Mouse (Mus musculus): ENCODE measurements around the gene Dtnb. TPM values are rescaled to one million over a fixed set of nuclear protein-coding genes. Genes with fewer than 3 reads are reported as not detected.

The Dtnb gene
- total and polyA plus RNA-seq, 2 experiments = 11.7 to 35.6 TPM

DNA sequence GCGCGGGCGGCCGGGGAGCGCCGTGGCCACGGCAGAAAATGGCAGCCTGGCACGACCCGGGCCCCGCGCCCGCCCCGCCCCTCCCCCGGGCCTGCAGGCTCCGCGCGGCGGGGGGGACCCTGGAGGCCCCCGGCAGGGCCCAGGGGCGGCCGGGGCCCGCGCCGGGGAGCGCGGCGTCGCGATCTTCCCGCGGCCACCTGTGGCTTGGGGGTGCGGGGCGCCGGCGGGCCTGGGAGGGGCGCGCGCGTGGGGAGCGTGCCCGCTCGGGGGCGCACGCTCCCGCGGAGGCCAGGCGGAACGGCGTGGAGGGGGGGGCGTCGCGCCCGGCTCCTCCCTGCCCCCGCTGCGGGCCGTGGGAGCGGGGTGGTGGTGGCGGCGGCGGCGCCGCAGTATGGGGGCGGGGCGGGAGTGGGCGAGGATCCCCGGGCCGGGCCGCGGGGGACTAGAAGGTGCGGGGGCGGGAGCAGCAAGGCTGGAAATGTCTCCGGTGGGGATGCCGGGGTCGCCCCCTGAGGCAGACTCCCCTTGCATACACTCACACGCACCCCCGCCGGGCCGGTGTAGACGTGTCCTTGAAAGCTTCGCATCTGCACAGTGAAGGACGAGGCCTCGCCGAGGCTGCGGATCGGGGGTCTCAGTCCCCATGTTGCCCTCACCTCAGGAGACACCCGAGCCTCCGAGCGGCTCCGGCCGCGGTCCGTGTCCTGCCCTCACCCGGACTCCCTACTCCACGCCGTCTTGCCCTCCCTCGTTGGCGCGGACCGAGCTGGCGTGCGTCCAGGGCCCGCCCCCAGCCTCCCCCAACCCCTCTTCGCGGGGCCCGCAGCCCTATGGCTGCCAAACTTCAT lies 235.6 kb downstream of the Dtnb start:
- WGBS = 1% methylated on average over 57 of the region's 105 CpGs
- TF ChIP-seq CTCF (IDR thresholded peaks at IDR 0.05; ENCODE audit: low read depth, low read length) (no peak), POLR2A (IDR thresholded peaks at IDR 0.05; ENCODE audit: extremely low read depth, insufficient read depth, low read length) (no peak)
- Histone ChIP-seq H3K36me3 (ENCODE audit: control insufficient read depth, insufficient read depth, low read length) (no peaks in the 10 kb centered on the region), H3K4me3 (ENCODE audit: insufficient read depth, low read depth, low read length) (peak overlapping the region; percentile 83), H3K9ac (ENCODE audit: low read depth, low read length) (peak overlapping the region; percentile 95), H3K27me3 (ENCODE audit: control insufficient read depth, insufficient read depth, low read length) (no peaks in the 10 kb centered on the region), H3K27ac (replicated peaks; ENCODE audit: insufficient read depth, low read depth, low read length) (peak overlapping the region; percentile 45; the same call in 1 of the 2 replicates), H3K4me1 (ENCODE audit: control insufficient read depth, insufficient read depth, low read length) (peaks cover 24% of the 10 kb centered on the region), H3K79me2 (ENCODE audit: control insufficient read depth, insufficient read depth, low read length) (peaks cover 43% of the 10 kb centered on the region)
- no peak for DNase-seq (ENCODE audit: extremely low read depth, low read depth, low spot score)

GRCm38 (mm10) chr12:3808396-3808981 lies 236.3 kb downstream of the Dtnb start:
- WGBS = 9% methylated on average over 10 of the region's 10 CpGs
- TF ChIP-seq CTCF (IDR thresholded peaks at IDR 0.05; ENCODE audit: low read depth, low read length) (no peak), POLR2A (IDR thresholded peaks at IDR 0.05; ENCODE audit: extremely low read depth, insufficient read depth, low read length) (no peak)
- H3K27ac ChIP-seq (replicated peaks; ENCODE audit: insufficient read depth, low read depth, low read length) = peak overlapping the region; percentile 21; the same call in 1 of the 2 replicates

DNA sequence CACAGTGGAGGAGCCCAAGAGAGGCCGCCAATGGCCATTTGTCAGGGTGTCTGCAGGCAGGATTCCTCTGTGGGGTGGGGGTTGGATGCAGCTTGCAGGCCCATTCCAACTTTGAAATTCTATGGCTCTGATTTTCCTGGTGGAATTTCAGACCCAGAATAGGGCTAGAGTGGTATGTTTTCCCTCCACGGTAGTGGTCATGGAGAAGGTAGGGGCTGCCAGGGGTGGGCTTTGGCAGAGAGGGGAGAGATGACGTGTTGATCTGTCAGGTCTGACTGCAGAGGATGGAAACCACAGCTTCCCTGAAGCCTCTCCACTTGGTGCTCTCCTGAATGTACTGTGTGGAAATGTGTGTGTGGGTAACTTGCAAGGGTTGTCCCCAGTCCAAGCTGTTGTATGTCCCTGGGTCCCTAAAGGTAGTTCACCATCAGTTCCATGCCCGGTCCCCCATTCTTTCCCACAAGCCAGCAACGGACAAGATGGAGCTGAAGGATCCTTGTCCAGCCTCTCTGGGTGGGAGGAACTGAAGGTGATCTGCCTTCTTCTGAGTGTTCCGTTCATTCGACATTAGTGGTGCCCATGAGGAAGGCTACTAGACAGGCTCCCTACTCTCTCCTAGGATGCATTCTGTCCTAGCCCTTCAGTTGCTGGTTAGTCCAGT lies 237.5 kb downstream of the Dtnb start:
- DNase-seq (ENCODE audit: extremely low read depth, low read depth, low spot score) = no peak
- no peaks in the 10 kb centered on the region for H3K27me3 ChIP-seq (ENCODE audit: control insufficient read depth, insufficient read depth, low read length)

More at GRCm38 (mm10) chr12:3808396-3808981, 236.3 kb downstream of the Dtnb start:
- H3K36me3 ChIP-seq (ENCODE audit: control insufficient read depth, insufficient read depth, low read length) = no peaks in the 10 kb centered on the region
- no peaks in the 10 kb centered on the region for H3K27me3 ChIP-seq (ENCODE audit: control insufficient read depth, insufficient read depth, low read length)
- peak overlapping the region; percentile 83 for H3K4me3 ChIP-seq (ENCODE audit: insufficient read depth, low read depth, low read length)
- H3K9ac ChIP-seq (ENCODE audit: low read depth, low read length) = peak overlapping the region; percentile 95
- DNase-seq (ENCODE audit: extremely low read depth, low read depth, low spot score) = no peak
- H3K79me2 ChIP-seq (ENCODE audit: control insufficient read depth, insufficient read depth, low read length) = peaks cover 49% of the 10 kb centered on the region
- H3K4me1 ChIP-seq (ENCODE audit: control insufficient read depth, insufficient read depth, low read length) = peaks cover 27% of the 10 kb centered on the region

DNA sequence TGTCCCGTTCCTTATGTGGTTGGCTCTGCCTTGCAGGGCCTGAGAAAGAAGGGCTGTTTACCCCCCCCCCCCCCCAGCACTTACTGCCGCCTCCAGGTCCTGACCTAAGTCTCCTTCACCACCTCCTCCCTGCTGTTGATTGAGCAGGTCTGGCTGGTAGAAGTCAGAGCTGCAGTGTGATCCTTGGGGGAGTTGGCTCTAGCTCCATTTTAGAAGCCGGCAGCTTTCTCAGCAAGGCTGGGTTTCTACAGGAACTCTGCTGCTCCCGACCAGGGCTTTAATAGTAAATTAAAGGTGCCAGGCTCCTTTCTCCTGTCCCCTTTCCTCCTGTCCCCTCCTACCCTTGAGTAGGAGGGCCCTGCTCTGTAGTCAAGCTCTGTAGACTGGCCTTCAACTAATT lies 238.3 kb downstream of the Dtnb start:
- no peaks in the 10 kb centered on the region for H3K27me3 ChIP-seq (ENCODE audit: control insufficient read depth, insufficient read depth, low read length)
- WGBS = 61% methylated on average over 4 of the region's 4 CpGs
- no peak for TF ChIP-seq CTCF (IDR thresholded peaks at IDR 0.05; ENCODE audit: low read depth, low read length)
- H3K9ac ChIP-seq (ENCODE audit: low read depth, low read length) = no peak overlapping the region
- peaks cover 63% of the 10 kb centered on the region for H3K79me2 ChIP-seq (ENCODE audit: control insufficient read depth, insufficient read depth, low read length)
- H3K36me3 ChIP-seq (ENCODE audit: control insufficient read depth, insufficient read depth, low read length) = no peaks in the 10 kb centered on the region
- H3K27ac ChIP-seq (replicated peaks; ENCODE audit: insufficient read depth, low read depth, low read length) = no peak overlapping the region
- H3K4me3 ChIP-seq (ENCODE audit: insufficient read depth, low read depth, low read length) = no peak overlapping the region
- no peak for DNase-seq (ENCODE audit: extremely low read depth, low read depth, low spot score)
- peaks cover 36% of the 10 kb centered on the region for H3K4me1 ChIP-seq (ENCODE audit: control insufficient read depth, insufficient read depth, low read length)

More for the DNA sequence above, 237.5 kb downstream of the Dtnb start:
- Histone ChIP-seq H3K36me3 (ENCODE audit: control insufficient read depth, insufficient read depth, low read length) (no peaks in the 10 kb centered on the region), H3K4me3 (ENCODE audit: insufficient read depth, low read depth, low read length) (no peak overlapping the region), H3K79me2 (ENCODE audit: control insufficient read depth, insufficient read depth, low read length) (peaks cover 55% of the 10 kb centered on the region), H3K4me1 (ENCODE audit: control insufficient read depth, insufficient read depth, low read length) (peaks cover 31% of the 10 kb centered on the region), H3K9ac (ENCODE audit: low read depth, low read length) (no peak overlapping the region), H3K27ac (replicated peaks; ENCODE audit: insufficient read depth, low read depth, low read length) (no peak overlapping the region)
- TF ChIP-seq POLR2A (IDR thresholded peaks at IDR 0.05; ENCODE audit: extremely low read depth, insufficient read depth, low read length) (no peak), CTCF (IDR thresholded peaks at IDR 0.05; ENCODE audit: low read depth, low read length) (no peak)
- WGBS = 78% methylated on average over 7 of the region's 7 CpGs

DNA sequence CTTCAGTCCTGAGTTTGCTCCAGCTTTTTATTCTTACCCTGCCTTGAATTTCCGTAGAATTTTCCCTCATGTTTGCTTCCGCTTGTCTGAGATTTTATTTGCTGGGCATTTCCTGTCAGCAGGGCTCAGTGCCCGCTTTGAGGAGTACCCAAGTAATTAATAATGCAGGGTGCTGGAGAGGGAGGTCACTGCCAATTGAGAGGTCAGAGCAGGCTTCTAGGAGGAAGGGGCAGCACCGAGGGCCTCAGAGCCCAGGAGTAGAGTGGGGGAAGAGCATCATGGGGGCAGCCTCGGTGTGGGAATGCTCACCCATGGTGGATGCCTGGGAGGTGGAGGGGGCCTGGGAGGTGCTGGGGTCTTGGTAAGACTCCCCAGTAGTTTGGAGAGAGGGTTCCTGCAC lies 239.4 kb downstream of the Dtnb start:
- Histone ChIP-seq H3K4me1 (ENCODE audit: control insufficient read depth, insufficient read depth, low read length) (peaks cover 32% of the 10 kb centered on the region), H3K36me3 (ENCODE audit: control insufficient read depth, insufficient read depth, low read length) (no peaks in the 10 kb centered on the region), H3K79me2 (ENCODE audit: control insufficient read depth, insufficient read depth, low read length) (peaks cover 71% of the 10 kb centered on the region), H3K27me3 (ENCODE audit: control insufficient read depth, insufficient read depth, low read length) (no peaks in the 10 kb centered on the region), H3K9ac (ENCODE audit: low read depth, low read length) (no peak overlapping the region), H3K27ac (replicated peaks; ENCODE audit: insufficient read depth, low read depth, low read length) (peak overlapping the region; percentile 31; the same call in 1 of the 2 replicates), H3K4me3 (ENCODE audit: insufficient read depth, low read depth, low read length) (no peak overlapping the region)
- no peak for TF ChIP-seq POLR2A (IDR thresholded peaks at IDR 0.05; ENCODE audit: extremely low read depth, insufficient read depth, low read length)
- no peak for TF ChIP-seq CTCF (IDR thresholded peaks at IDR 0.05; ENCODE audit: low read depth, low read length)
- DNase-seq (ENCODE audit: extremely low read depth, low read depth, low spot score) = no peak
- 48% methylated on average over 5 of the region's 5 CpGs for whole genome bisulfite sequencing

All from liver, adult 2 months (tissue).